Mouse (Mus musculus): ENCODE measurements around the gene Ankub1.

- TF ChIP-seq POLR2A (IDR thresholded peaks at IDR 0.05; ENCODE audit: control insufficient read depth, low read depth, low read length) (no peak), CTCF (IDR thresholded peaks at IDR 0.05; ENCODE audit: control insufficient read depth, insufficient read depth, insufficient replicate concordance, low read depth, low read length) (no peak)
These were observed 44.0 kb upstream of the Ankub1 start for GRCm38 (mm10) chr3:57736419-57737095.

All from testis, adult 2 months (tissue).